Mouse (Mus musculus): Measurements from ENCODE around the gene Ace3. TPM values are rescaled to one million over a fixed set of nuclear protein-coding genes. Genes with fewer than 3 reads are reported as not detected.

The Ace3 gene
- polyA plus RNA-seq (2014; fragmentation: Nextera tagmentation; extraction: Ambion mirVana), result not detected in 2 replicates

DNA sequence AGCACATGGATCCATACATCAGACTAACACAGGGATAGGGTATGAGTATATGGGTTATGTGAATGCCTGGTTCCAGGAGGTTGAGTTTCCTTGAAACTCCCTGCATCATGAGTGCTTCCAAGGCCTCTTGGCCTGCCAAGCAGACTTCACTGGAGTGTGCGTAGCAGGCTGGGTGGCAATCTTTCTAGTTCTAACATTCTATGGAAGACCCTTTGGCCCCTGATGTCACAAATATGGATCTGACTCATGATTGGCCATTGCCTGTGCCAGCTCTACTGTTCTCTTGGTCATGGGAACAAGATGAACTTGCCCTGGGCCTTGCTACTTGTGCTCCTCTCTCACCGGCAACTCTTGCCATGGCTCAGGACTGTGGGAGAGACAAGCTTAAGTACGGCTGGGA lies at the start of gene Ace3:
Gene Ace3 (plus strand): TSS at position 301 of the 400 bp plus-strand sequence.
- no peaks in the 10 kb centered on the region for H3K36me3 ChIP-seq (ENCODE audit: insufficient read depth)
- no peaks in the 10 kb centered on the region for H3K27me3 ChIP-seq (ENCODE audit: insufficient read depth, low read length)
- H3K9me3 ChIP-seq (ENCODE audit: low read depth, low read length), result no peaks in the 10 kb centered on the region
- H3K4me3 ChIP-seq (ENCODE audit: low read depth, low read length), result no peak within 1 kb of the TSS
- no peak for TF ChIP-seq CTCF (IDR thresholded peaks at IDR 0.05; ENCODE audit: low read depth)
- DNase-seq, result no peak
- no peak for ATAC-seq (ENCODE audit: insufficient read depth)
- no peaks in the 10 kb centered on the region for H3K4me1 ChIP-seq (ENCODE audit: insufficient read depth)
- H3K27ac ChIP-seq (ENCODE audit: low read depth), result no peak within 1 kb of the TSS
- WGBS, result 95% methylated on average over 3 of the region's 3 CpGs
- H3K4me2 ChIP-seq, result no peak within 1 kb of the TSS
- H3K9ac ChIP-seq, result no peak within 1 kb of the TSS

DNA sequence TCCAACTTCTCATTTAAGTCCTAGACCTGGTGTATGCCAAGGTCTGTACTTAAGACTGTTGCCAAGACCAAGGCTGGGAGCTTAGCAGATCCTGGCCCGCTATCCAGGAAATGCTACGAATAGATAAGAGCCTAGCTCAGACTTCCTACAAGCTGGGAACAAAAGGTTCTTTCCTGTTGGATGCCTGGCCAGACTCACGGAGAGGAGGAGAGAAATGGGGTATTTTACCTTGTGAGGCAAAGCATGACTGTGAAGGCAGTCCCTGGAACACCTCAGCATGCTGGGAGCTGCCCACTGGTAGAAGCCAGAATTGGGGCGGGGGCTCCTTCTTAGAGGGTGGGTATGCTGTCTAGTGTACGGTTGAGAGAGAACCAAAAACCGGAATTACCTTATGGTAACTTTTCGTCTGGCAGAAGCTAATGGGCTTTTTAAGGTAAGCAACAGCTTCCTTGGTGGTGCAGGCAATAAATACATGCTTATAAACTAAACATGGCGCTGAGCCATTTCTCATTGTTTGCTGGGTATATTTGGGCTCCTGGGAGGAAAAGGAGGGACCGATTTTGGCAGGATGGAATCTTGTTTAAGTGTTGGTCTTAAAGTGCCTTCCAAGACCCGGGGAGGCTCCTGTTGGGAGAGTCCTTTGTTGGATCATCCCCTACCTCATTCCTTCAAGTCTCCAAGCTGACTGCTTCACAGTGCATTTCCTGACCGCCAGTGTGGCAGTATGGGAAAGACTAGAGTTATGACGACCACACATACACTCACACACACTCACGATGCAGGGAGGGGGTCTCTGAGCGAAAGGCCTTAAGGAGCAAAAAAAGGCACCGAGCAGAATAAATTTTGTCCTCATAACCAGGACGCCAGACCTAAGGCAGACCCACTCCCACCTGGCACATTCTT lies 49.5 kb upstream of the Ace3 start:
- WGBS, result 57% methylated on average over 16 of the region's 16 CpGs
- ATAC-seq (ENCODE audit: insufficient read depth) (no peak), DNase-seq (peak; percentile 66)
- Histone ChIP-seq H3K9ac (no peak overlapping the region), H3K4me1 (ENCODE audit: insufficient read depth) (0 out of 2 replicates have a peak, but pooled peaks cover 8% of the 10 kb centered on the region), H3K4me2 (peak overlapping the region; percentile 94), H3K36me3 (ENCODE audit: insufficient read depth) (no peaks in the 10 kb centered on the region), H3K9me3 (ENCODE audit: low read depth, low read length) (no peaks in the 10 kb centered on the region), H3K27ac (ENCODE audit: low read depth) (peak overlapping the region; percentile 84), H3K27me3 (ENCODE audit: insufficient read depth, low read length) (peaks cover 12% of the 10 kb centered on the region), H3K4me3 (ENCODE audit: low read depth, low read length) (peak overlapping the region; percentile 59)
- TF ChIP-seq CTCF (IDR thresholded peaks at IDR 0.05; ENCODE audit: low read depth), result no peak

DNA sequence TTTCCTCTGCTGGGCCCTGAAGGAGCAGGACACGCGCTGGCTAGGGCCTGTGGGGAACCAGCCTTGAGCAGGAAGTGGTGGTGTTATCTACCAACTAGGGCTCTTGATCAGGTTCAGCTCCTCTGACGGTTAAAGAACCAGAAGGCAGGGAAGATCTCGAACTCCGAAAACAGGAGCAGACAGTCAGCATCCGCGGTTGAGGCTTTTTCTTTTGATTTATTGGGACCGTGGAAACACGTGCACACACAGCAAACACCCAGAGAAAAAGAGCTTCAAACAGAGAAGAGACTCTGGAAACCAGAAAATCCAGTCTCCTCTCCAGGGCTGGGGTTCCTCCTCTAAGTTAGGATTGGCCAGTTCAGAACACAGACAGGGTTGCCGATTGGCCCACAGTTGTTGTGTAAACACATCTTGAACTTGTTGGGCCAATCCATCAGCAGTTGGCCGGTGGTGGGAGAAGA lies 47.8 kb upstream of the Ace3 start:
- DNase-seq, result peak; percentile 61
- Histone ChIP-seq H3K4me1 (ENCODE audit: insufficient read depth) (0 out of 2 replicates have a peak, but pooled peaks cover 8% of the 10 kb centered on the region), H3K9ac (no peak overlapping the region), H3K27ac (ENCODE audit: low read depth) (peak overlapping the region; percentile 54; the same call in 1 of the 2 replicates), H3K4me3 (ENCODE audit: low read depth, low read length) (no peak overlapping the region), H3K4me2 (no peak overlapping the region), H3K9me3 (ENCODE audit: low read depth, low read length) (no peaks in the 10 kb centered on the region), H3K36me3 (ENCODE audit: insufficient read depth) (no peaks in the 10 kb centered on the region), H3K27me3 (ENCODE audit: insufficient read depth, low read length) (peaks cover 12% of the 10 kb centered on the region)
- ATAC-seq (ENCODE audit: insufficient read depth), result peak; percentile 35; the same call in 1 of the 2 replicates
- no peak for TF ChIP-seq CTCF (IDR thresholded peaks at IDR 0.05; ENCODE audit: low read depth)
- WGBS, result 27% methylated on average over 11 of the region's 11 CpGs

DNA sequence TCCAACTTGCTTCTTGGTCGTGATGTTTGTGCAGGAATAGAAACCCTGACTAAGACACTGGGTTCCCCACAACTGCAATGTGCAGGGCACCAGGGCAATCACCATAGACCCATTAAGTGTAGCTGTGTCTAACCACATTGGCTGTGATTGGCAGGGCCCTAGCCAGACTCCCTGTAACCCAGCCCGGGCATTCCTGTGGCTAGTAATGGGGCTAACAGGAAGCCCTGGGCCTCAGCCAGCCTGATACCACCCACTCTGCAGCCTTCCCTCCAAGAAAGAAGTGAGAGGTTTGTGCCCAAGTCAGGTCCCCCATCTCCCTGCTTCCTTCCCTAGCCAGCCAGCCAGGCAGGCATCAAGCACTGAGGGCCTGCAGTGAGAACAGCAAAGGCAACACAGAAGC lies 46.2 kb upstream of the Ace3 start:
- Histone ChIP-seq H3K4me1 (ENCODE audit: insufficient read depth) (0 out of 2 replicates have a peak, but pooled peaks cover 8% of the 10 kb centered on the region), H3K36me3 (ENCODE audit: insufficient read depth) (no peaks in the 10 kb centered on the region), H3K4me2 (no peak overlapping the region), H3K4me3 (ENCODE audit: low read depth, low read length) (no peak overlapping the region), H3K27me3 (ENCODE audit: insufficient read depth, low read length) (peaks cover 11% of the 10 kb centered on the region), H3K9ac (no peak overlapping the region), H3K9me3 (ENCODE audit: low read depth, low read length) (no peaks in the 10 kb centered on the region), H3K27ac (ENCODE audit: low read depth) (no peak overlapping the region)
- 80% methylated on average over 2 of the region's 2 CpGs for WGBS
- no peak for TF ChIP-seq CTCF (IDR thresholded peaks at IDR 0.05; ENCODE audit: low read depth)
- DNase-seq (no peak), ATAC-seq (ENCODE audit: insufficient read depth) (no peak)

DNA sequence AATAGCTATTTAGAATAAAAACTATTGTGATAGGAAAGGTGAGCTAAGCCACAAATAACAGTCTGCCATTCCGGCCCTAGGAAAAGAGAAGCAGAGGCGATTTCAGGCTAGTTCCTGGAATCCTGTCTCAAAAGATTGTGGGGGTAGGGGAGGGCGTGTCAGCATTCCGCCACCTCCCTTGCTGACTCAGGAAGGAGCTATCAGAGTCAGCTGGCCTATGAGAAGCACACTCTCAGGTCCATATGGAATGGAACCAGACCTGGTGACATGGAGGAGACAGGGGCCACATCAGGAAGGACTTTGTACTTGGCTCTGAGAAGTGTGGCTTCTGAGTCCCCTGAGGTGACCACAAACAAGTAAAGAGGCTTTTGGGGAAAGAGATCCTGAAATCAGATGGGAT lies 44.0 kb upstream of the Ace3 start:
- ATAC-seq (ENCODE audit: insufficient read depth), result no peak
- H3K27ac ChIP-seq (ENCODE audit: low read depth), result no peak overlapping the region
- H3K27me3 ChIP-seq (ENCODE audit: insufficient read depth, low read length), result no peaks in the 10 kb centered on the region
- no peaks in the 10 kb centered on the region for H3K9me3 ChIP-seq (ENCODE audit: low read depth, low read length)
- H3K4me2 ChIP-seq, result no peak overlapping the region
- no peak for TF ChIP-seq CTCF (IDR thresholded peaks at IDR 0.05; ENCODE audit: low read depth)
- H3K4me3 ChIP-seq (ENCODE audit: low read depth, low read length), result no peak overlapping the region
- WGBS, result 63% methylated on average over 4 of the region's 4 CpGs
- no peaks in the 10 kb centered on the region for H3K36me3 ChIP-seq (ENCODE audit: insufficient read depth)
- H3K4me1 ChIP-seq (ENCODE audit: insufficient read depth), result 0 out of 2 replicates have a peak, but pooled peaks cover 3% of the 10 kb centered on the region
- DNase-seq, result no peak
- H3K9ac ChIP-seq, result no peak overlapping the region

DNA sequence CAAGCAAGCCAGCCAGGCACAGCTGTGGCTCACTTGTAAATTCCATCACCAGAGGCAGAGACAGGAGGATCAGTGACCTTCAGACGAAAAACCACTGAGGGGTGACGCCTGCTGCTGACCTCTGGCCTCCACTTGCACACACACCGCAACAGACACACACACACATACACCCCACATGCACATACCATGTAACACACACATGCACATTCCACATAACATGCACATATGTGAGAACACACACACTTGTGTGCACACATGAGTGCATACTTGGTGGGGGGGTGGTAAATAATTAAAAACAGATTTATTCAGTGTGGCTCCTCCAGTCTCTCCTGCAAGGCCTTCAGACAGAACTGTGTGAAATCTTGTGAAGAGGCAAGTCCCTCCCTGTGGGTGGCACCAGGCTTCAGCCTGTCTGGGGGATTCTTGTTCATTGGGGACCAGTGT lies 42.9 kb upstream of the Ace3 start:
- H3K4me2 ChIP-seq, result no peak overlapping the region
- no peak for TF ChIP-seq CTCF (IDR thresholded peaks at IDR 0.05; ENCODE audit: low read depth)
- H3K4me1 ChIP-seq (ENCODE audit: insufficient read depth), result 0 out of 2 replicates have a peak, but pooled peaks cover 3% of the 10 kb centered on the region
- ATAC-seq (ENCODE audit: insufficient read depth) (no peak), DNase-seq (no peak)
- H3K9ac ChIP-seq, result no peak overlapping the region
- H3K36me3 ChIP-seq (ENCODE audit: insufficient read depth), result no peaks in the 10 kb centered on the region
- no peaks in the 10 kb centered on the region for H3K27me3 ChIP-seq (ENCODE audit: insufficient read depth, low read length)
- no peak overlapping the region for H3K27ac ChIP-seq (ENCODE audit: low read depth)
- WGBS, result 41% methylated on average over 3 of the region's 3 CpGs
- no peaks in the 10 kb centered on the region for H3K9me3 ChIP-seq (ENCODE audit: low read depth, low read length)
- H3K4me3 ChIP-seq (ENCODE audit: low read depth, low read length), result no peak overlapping the region

DNA sequence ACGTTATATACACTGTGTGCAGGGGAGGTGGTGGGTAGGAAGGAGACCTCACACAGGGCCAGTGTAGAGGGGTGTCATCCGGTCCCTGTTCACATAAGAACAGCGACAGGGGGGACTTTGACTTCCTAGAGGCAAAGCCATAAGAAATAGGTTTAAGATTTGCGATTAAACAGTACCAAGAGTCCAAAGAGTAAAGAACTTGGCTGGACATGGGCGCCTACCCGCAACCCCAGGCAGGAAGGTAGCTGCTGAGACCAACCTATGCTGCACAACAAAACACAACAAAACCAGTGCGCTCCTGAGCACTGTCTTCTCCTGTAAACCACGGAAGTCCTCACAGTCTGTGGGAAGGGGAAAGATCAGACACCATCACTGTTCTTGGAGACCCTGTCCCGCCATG lies 42.4 kb upstream of the Ace3 start:
- WGBS, result 82% methylated on average over 9 of the region's 9 CpGs
- no peaks in the 10 kb centered on the region for H3K36me3 ChIP-seq (ENCODE audit: insufficient read depth)
- no peaks in the 10 kb centered on the region for H3K9me3 ChIP-seq (ENCODE audit: low read depth, low read length)
- no peak for TF ChIP-seq CTCF (IDR thresholded peaks at IDR 0.05; ENCODE audit: low read depth)
- 0 out of 2 replicates have a peak, but pooled peaks cover 3% of the 10 kb centered on the region for H3K4me1 ChIP-seq (ENCODE audit: insufficient read depth)
- no peak overlapping the region for H3K9ac ChIP-seq
- H3K27me3 ChIP-seq (ENCODE audit: insufficient read depth, low read length), result no peaks in the 10 kb centered on the region
- H3K4me3 ChIP-seq (ENCODE audit: low read depth, low read length), result no peak overlapping the region
- DNase-seq, result no peak
- no peak overlapping the region for H3K4me2 ChIP-seq
- ATAC-seq (ENCODE audit: insufficient read depth), result no peak
- no peak overlapping the region for H3K27ac ChIP-seq (ENCODE audit: low read depth)

All from lung, embryonic 14.5 days (tissue).